Mouse (Mus musculus) gastrocnemius, adult 8-10 months (tissue): ENCODE data around the gene Pttg1. TPM values are rescaled to one million over a fixed set of nuclear protein-coding genes. Genes with fewer than 3 reads are reported as not detected.

Experiments used
- DNase-seq, 2 experiments: peaks; one replicate each; pipeline ENCODE4 v3.0.0; 2022; ENCODE audit warnings: low spot score in 2 of 2
- total RNA-seq, 4 experiments: library from RNA; stranded (reverse); gene quantifications; 2 replicates each; pipeline ENCODE4 v1.2.4; 2022

The Pttg1 gene
- 10 to 100 TPM; 43.0 to 53.8 (median 47.2) TPM for total RNA-seq

- DNase-seq: peak; percentile 56 to 76
Measured at GRCm38 (mm10) chr11:43425824-43426413, at the start of gene Pttg1. Pttg1 (minus strand) TSS chr11:43426251.

GRCm38 (mm10) chr11:43474225-43474774 is 48.2 kb upstream of the Pttg1 start, which contains the start of gene C1qtnf2:
C1qtnf2 (plus strand) TSS chr11:43474276.
- peak; percentile 20 to 33 for DNase-seq

GRCm38 (mm10) chr11:43473635-43474224 is 47.7 kb upstream of the Pttg1 start:
- DNase-seq: no peak

GRCm38 (mm10) chr11:43473115-43473514 is 47.1 kb upstream of the Pttg1 start:
- DNase-seq: no peak

- DNase-seq: no peak
Measured at GRCm38 (mm10) chr11:43470881-43471820, 45.1 kb upstream of the Pttg1 start.

- DNase-seq: no peak
Measured at GRCm38 (mm10) chr11:43470118-43470517, 44.1 kb upstream of the Pttg1 start.

GRCm38 (mm10) chr11:43463204-43463603 is 37.2 kb upstream of the Pttg1 start:
- DNase-seq: no peak

- DNase-seq: no peak
Measured at GRCm38 (mm10) chr11:43452266-43452665, 26.2 kb upstream of the Pttg1 start.

- no peak for DNase-seq
Measured at GRCm38 (mm10) chr11:43451322-43451721, 25.3 kb upstream of the Pttg1 start.

GRCm38 (mm10) chr11:43449916-43450315 is 23.9 kb upstream of the Pttg1 start:
- no peak for DNase-seq

GRCm38 (mm10) chr11:43443183-43443582 is 17.1 kb upstream of the Pttg1 start:
- DNase-seq: no peak

GRCm38 (mm10) chr11:43441121-43441520 is 15.1 kb upstream of the Pttg1 start:
- no peak for DNase-seq

GRCm38 (mm10) chr11:43434024-43434407 is 8.0 kb upstream of the Pttg1 start:
- no peak for DNase-seq

GRCm38 (mm10) chr11:43433254-43434023 is 7.4 kb upstream of the Pttg1 start, which contains the start of gene Slu7:
Slu7 (plus strand) TSS chr11:43433744.
- DNase-seq: peak; percentile 21 to 46

- no peak for DNase-seq
Measured at GRCm38 (mm10) chr11:43426414-43426884, 398 bp upstream of the Pttg1 start.

GRCm38 (mm10) chr11:43425166-43425709 is 813 bp downstream of the Pttg1 start:
- DNase-seq: no peak

GRCm38 (mm10) chr11:43424386-43424785 is 1.7 kb downstream of the Pttg1 start:
- no peak for DNase-seq

GRCm38 (mm10) chr11:43417201-43417600 is 8.8 kb downstream of the Pttg1 start:
- no peak for DNase-seq

- peak; percentile 36 to 48 for DNase-seq
Measured at GRCm38 (mm10) chr11:43412771-43413451, 13.1 kb downstream of the Pttg1 start.

GRCm38 (mm10) chr11:43411413-43411812 is 14.6 kb downstream of the Pttg1 start:
- peak; percentile 21 to 41 for DNase-seq
